Mouse (Mus musculus) CH12.LX (cell line): ENCODE data around the gene Cdc20b. TPM values are rescaled to one million over a fixed set of nuclear protein-coding genes. Genes with fewer than 3 reads are reported as not detected.
A peak's percentile ranks its signal among the peaks of the same experiment; 100 is the strongest.

ENCODE experiments used
- DNase-seq: peaks from one replicate; pipeline ENCODE4 v3.0.0-alpha.2; 2013; ENCODE audit errors: extremely low read depth
- H3K27ac ChIP-seq: 2 replicates; pipeline ENCODE4 v1.5.1; 2012; ENCODE audit warnings: low read depth, mild to moderate bottlenecking, control low read depth, moderate library complexity; ENCODE audit not compliant: insufficient read depth
- H3K27me3 ChIP-seq: replicated peaks from 2 replicates; pipeline ENCODE3; 2012; ENCODE audit warnings: inconsistent platforms
- H3K36me3 ChIP-seq, 2 experiments: replicated peaks in 1 of 2; 2 replicates each; pipeline versions ENCODE3 to v1.6.1; 2012; ENCODE audit warnings: inconsistent platforms in 1 of 2, low read length in 1 of 2, mild to moderate bottlenecking in 1 of 2, mixed read lengths in 1 of 2, moderate library complexity in 1 of 2; ENCODE audit not compliant: control insufficient read depth in 1 of 2, insufficient read depth in 1 of 2
- H3K4me1 ChIP-seq, 2 experiments: 2 replicates each; pipeline ENCODE4 v1.6.1; 2012; ENCODE audit warnings: inconsistent platforms in 1 of 2, moderate library complexity in 1 of 2; ENCODE audit not compliant: insufficient read depth in 2 of 2, control insufficient read depth in 1 of 2
- H3K4me2 ChIP-seq: 2 replicates; pipeline ENCODE4 v1.6.1; 2012; ENCODE audit warnings: low read depth, mild to moderate bottlenecking, control low read depth; ENCODE audit not compliant: poor library complexity, insufficient read depth, severe bottlenecking
- H3K4me3 ChIP-seq, 3 experiments: fragments of 150-350 bp in 1 of 3; sonication (generic) in 1 of 3; replicated peaks in 1 of 3; 2 replicates each; pipeline versions ENCODE3 to v1.5.1; 2011 to 2012; ENCODE audit warnings: low read depth in 2 of 3, low read length in 2 of 3, mild to moderate bottlenecking in 2 of 3, moderate library complexity in 2 of 3, control low read depth in 1 of 3, improper control_type of control experiment in 1 of 3, inconsistent platforms in 1 of 3, mixed read lengths in 1 of 3; ENCODE audit not compliant: poor library complexity in 1 of 3
- H3K79me2 ChIP-seq: replicated peaks from 2 replicates; pipeline ENCODE4 v1.6.1; 2012; ENCODE audit warnings: mild to moderate bottlenecking, moderate library complexity; ENCODE audit not compliant: control insufficient read depth, poor library complexity, insufficient read depth, severe bottlenecking; ENCODE audit errors: extremely low read depth
- H3K9ac ChIP-seq: 2 replicates; pipeline ENCODE4 v1.6.1; 2012; ENCODE audit warnings: low read depth, mild to moderate bottlenecking, control low read depth, moderate library complexity; ENCODE audit not compliant: insufficient read depth
- H3K9me3 ChIP-seq: replicated peaks from 2 replicates; pipeline ENCODE3; 2012; ENCODE audit warnings: low read length, inconsistent platforms, mixed read lengths
- BHLHE40 ChIP-seq: IDR thresholded peaks from 2 replicates; pipeline ENCODE4 v1.6.1; 2011; ENCODE audit warnings: mild to moderate bottlenecking, low read depth, low read length, improper control_type of control experiment
- CHD1 ChIP-seq: IDR thresholded peaks from 2 replicates; pipeline ENCODE4 v1.6.1; 2012; ENCODE audit warnings: low read depth, low read length, improper control_type of control experiment, inconsistent platforms
- ELF1 ChIP-seq: IDR thresholded peaks from 2 replicates; pipeline ENCODE4 v1.6.1; 2014; ENCODE audit warnings: low read depth, mild to moderate bottlenecking, inconsistent platforms, low read length, improper control_type of control experiment
- EP300 ChIP-seq: IDR thresholded peaks from 2 replicates; pipeline ENCODE4 v1.6.1; 2011; ENCODE audit warnings: low read length, improper control_type of control experiment
- HCFC1 ChIP-seq: IDR thresholded peaks from 2 replicates; pipeline ENCODE4 v1.6.1; 2012; ENCODE audit warnings: low read depth, mild to moderate bottlenecking, inconsistent platforms, low read length, improper control_type of control experiment
- JUN ChIP-seq: IDR thresholded peaks from 2 replicates; pipeline ENCODE4 v1.6.1; 2011; ENCODE audit warnings: low read depth, mild to moderate bottlenecking, low read length, improper control_type of control experiment, moderate library complexity; ENCODE audit not compliant: insufficient read depth
- KAT2A ChIP-seq: IDR thresholded peaks from 2 replicates; pipeline ENCODE4 v1.6.1; 2012; ENCODE audit warnings: low read length, improper control_type of control experiment, inconsistent platforms; ENCODE audit not compliant: insufficient replicate concordance
- MAFK ChIP-seq: IDR thresholded peaks from 2 replicates; pipeline ENCODE4 v1.6.1; 2011; ENCODE audit warnings: low read length, improper control_type of control experiment; ENCODE audit not compliant: insufficient replicate concordance
- MAX ChIP-seq: IDR thresholded peaks from 2 replicates; pipeline ENCODE4 v1.6.1; 2011; ENCODE audit warnings: low read length, improper control_type of control experiment
- MXI1 ChIP-seq: IDR thresholded peaks from 2 replicates; pipeline ENCODE4 v1.6.1; 2011; ENCODE audit warnings: mild to moderate bottlenecking, low read depth, low read length, improper control_type of control experiment
- MYC ChIP-seq: IDR thresholded peaks from 2 replicates; pipeline ENCODE4 v1.6.1; 2011; ENCODE audit warnings: low read depth, mild to moderate bottlenecking, improper control_type of control experiment, low read length
- NELFE ChIP-seq: IDR thresholded peaks from 2 replicates; pipeline ENCODE4 v1.6.1; 2011; ENCODE audit warnings: low read depth, low read length, improper control_type of control experiment
- PAX5 ChIP-seq: IDR thresholded peaks from 2 replicates; pipeline ENCODE4 v1.6.1; 2012; ENCODE audit warnings: low read length, inconsistent platforms, mixed read lengths
- POLR2A ChIP-seq: IDR thresholded peaks from 2 replicates; pipeline ENCODE4 v1.6.1; 2011; ENCODE audit warnings: low read depth, mild to moderate bottlenecking, improper control_type of control experiment, low read length
- RCOR1 ChIP-seq: conservative IDR thresholded peaks from 2 replicates; pipeline ENCODE4 v1.6.1; 2012; ENCODE audit warnings: low read depth, mild to moderate bottlenecking, inconsistent platforms, low read length, improper control_type of control experiment
- TBP ChIP-seq: conservative IDR thresholded peaks from 2 replicates; pipeline ENCODE4 v1.6.1; 2011; ENCODE audit warnings: low read depth, low read length, improper control_type of control experiment
- TCF12 ChIP-seq: IDR thresholded peaks from 2 replicates; pipeline ENCODE4 v1.6.1; 2014; ENCODE audit warnings: low read depth, mild to moderate bottlenecking, inconsistent platforms, low read length, improper control_type of control experiment
- UBTF ChIP-seq: IDR thresholded peaks from 2 replicates; pipeline ENCODE4 v1.6.1; 2012; ENCODE audit warnings: low read depth, mild to moderate bottlenecking, inconsistent platforms, low read length, improper control_type of control experiment, moderate library complexity
- USF1 ChIP-seq: IDR thresholded peaks from 2 replicates; pipeline ENCODE4 v1.6.1; 2014; ENCODE audit warnings: low read depth, mild to moderate bottlenecking, inconsistent platforms, low read length, improper control_type of control experiment
- USF2 ChIP-seq: conservative IDR thresholded peaks from 2 replicates; pipeline ENCODE4 v1.6.1; 2011; ENCODE audit warnings: low read depth, low read length, improper control_type of control experiment
- ZC3H11A ChIP-seq: IDR thresholded peaks from 2 replicates; pipeline ENCODE4 v1.6.1; 2012; ENCODE audit warnings: low read depth, mild to moderate bottlenecking, inconsistent platforms, low read length, improper control_type of control experiment
- ZKSCAN1 ChIP-seq: IDR thresholded peaks from 2 replicates; pipeline ENCODE4 v1.6.1; 2012; ENCODE audit warnings: low read depth, inconsistent platforms, low read length, improper control_type of control experiment, borderline replicate concordance
- dilution Hi-C: fragments of 300-500 bp; cut with MboI; formaldehyde crosslinking; loops from 2 replicates; pipeline ENCODE4 v1.14.3; 2020; ENCODE audit warnings: low sequenced_read_pairs; ENCODE audit not compliant: extremely low pct_unique_long_range_greater_than_20kb, extremely low pct_ligation_motif_present
- in situ Hi-C: fragments of 300-500 bp; cut with MboI; formaldehyde crosslinking; loops from 3 replicates; pipeline ENCODE4 v1.14.3; 2019; ENCODE audit warnings: low sequenced_read_pairs, low pct_ligation_motif_present, low pct_unique_long_range_greater_than_20kb, mixed read lengths
- polyA plus RNA-seq: library from polyadenylated mRNA; unstranded; fragments of >175 nt; gene quantifications from 2 replicates; pipeline ENCODE4 v1.2.1, GENCODE M21; 2012; ENCODE audit warnings: low read depth; ENCODE audit not compliant: insufficient read length
- total RNA-seq, 2 experiments: library from RNA; depleted of rRNA; stranded (reverse); fragments of 300-350 nt in 1 of 2; fragments of >200 nt in 1 of 2; gene quantifications; 2 replicates each; pipeline ENCODE4 v1.2.3; 2012 to 2014

The Cdc20b gene
- total and polyA plus RNA-seq, 3 experiments = not detected

DNA sequence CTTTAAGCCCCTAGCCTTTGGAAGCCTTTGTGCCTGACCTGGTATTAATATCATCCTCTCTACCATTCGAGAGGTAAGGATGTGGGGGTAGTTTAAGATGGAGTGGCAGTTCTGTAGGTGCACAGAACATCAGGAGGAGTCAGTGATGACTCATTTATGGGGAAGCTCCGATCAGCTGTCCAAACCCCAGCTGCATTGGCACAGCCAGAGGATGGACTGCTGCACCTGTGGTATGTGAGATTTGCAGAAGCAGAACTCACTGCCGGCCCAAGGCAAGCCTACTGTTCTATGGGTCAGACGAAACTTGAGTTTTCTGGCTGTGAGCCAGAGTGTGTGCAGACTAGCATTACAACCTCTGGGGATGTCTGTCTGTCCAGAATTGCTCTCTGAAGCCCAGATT is 38.5 kb upstream of the Cdc20b start (continued):
- no peak for TF ChIP-seq MAFK
- TF ChIP-seq MXI1 = no peak
- TF ChIP-seq, all 38 proteins: peak for 8

DNA sequence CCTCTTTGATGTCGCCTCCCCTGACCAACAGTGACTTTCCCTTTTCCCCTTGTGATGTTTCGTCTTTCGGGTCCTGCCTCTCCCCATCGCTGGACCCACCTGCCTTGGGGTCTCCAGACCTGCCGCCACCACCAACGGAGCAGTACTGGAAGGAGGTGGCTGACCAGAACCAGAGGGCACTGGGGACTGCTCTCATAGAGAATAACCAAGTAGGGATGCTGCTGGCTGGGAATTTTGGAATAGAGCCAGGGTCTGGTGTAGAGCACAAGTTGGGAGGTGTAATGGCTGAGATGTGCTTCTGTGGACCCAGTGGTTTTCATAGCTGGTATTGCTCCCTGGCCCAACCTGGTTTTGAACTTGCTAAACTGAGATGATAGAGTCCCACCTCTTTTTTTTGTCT is 37.5 kb upstream of the Cdc20b start:
- TF ChIP-seq HCFC1 (no peak), USF2 (no peak), MAX (no peak)
- TF ChIP-seq, all 38 proteins: peak for 0
- no peaks in the 10 kb centered on the region for H3K9me3 ChIP-seq
- no peak overlapping the region for H3K4me2 ChIP-seq
- no peaks in the 10 kb centered on the region for H3K36me3 ChIP-seq
- dilution Hi-C loops (no loop called here), in situ Hi-C loops (no loop called here)
- H3K27ac ChIP-seq = no peak overlapping the region
- peaks cover 0 to 45% of the 10 kb centered on the region in 2 experiments; a peak in 2 of 4 replicates for H3K4me1 ChIP-seq
- H3K4me3 ChIP-seq = no peak overlapping the region
- no peak for DNase-seq
- no peak overlapping the region for H3K9ac ChIP-seq
- H3K79me2 ChIP-seq = no peaks in the 10 kb centered on the region
- H3K27me3 ChIP-seq = peaks cover 55% of the 10 kb centered on the region

DNA sequence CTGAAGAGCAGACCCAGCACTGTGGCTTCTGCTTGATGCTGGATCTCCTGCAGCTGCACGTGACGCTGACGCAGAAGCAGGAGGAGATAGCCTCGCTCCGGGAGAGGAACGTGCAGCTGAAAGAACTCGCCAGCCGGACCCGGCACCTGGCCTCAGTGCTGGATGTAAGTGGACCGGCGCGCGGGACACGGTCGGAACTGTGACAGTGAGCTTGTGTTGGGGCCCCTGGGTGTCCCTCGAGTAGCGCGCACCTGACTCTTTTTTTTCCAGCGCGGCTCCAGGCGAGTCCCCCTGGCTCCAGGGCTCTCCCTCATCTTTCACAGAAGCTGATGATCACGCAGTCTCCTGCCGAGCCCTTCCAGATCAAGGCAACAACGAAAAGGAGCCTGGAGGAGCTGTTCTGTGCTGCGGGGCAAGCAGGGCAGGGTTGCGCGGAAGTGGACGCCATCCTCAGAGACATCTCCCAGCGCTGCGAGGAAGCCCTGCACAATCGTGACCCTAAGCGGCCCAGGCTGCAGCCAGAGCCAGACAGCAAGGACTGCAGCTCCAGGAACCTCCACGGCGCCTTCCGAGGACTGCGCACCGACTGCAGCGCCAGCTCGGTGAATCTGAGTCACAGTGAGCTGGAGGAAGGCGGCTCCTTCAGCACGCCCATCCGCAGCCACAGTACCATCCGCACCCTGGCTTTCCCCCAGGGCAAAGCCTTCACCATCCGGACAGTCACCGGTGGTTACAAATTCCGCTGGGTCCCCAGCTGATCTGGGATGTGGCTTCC is 36.3 kb upstream of the Cdc20b start:
- Histone ChIP-seq H3K4me2 (peak overlapping the region; percentile 55), H3K36me3 (no peaks in the 10 kb centered on the region), H3K4me1 (peaks cover 0 to 41% of the 10 kb centered on the region in 2 experiments; a peak in 2 of 4 replicates), H3K79me2 (no peaks in the 10 kb centered on the region), H3K27ac (no peak overlapping the region), H3K9ac (no peak overlapping the region), H3K4me3 (no peak overlapping the region), H3K27me3 (peaks cover 44% of the 10 kb centered on the region), H3K9me3 (no peaks in the 10 kb centered on the region)
- TF ChIP-seq RCOR1 (no peak), UBTF (no peak), KAT2A (no peak), BHLHE40 (peak; percentile 71), MYC (no peak)
- dilution Hi-C loops (no loop called here), in situ Hi-C loops (no loop called here)
- no peak for DNase-seq

DNA sequence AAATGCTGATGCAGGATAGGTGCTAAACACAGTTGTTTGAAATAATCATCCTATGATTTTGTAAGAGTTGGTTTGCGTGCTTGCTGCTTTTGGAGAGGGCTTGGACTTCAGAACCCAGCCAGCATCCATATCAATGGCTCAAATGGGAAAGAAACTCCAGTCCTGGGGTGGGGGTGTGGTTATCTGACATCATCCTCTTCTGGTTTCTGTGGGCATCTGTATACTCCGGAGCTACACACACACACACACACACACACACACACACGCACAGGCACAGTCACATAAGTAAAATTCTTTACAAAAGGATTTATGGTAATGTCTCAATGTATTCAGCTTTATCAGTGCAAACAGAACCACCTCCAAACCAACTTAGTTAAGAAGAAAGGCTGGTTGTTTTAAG is 34.8 kb upstream of the Cdc20b start:
- H3K79me2 ChIP-seq = no peaks in the 10 kb centered on the region
- no peaks in the 10 kb centered on the region for H3K9me3 ChIP-seq
- dilution Hi-C loops = no loop called here
- no peak for DNase-seq
- no peak overlapping the region for H3K9ac ChIP-seq
- no peak overlapping the region for H3K4me3 ChIP-seq
- H3K27ac ChIP-seq = no peak overlapping the region
- in situ Hi-C loops = no loop called here
- H3K36me3 ChIP-seq = no peaks in the 10 kb centered on the region
- no peak for TF ChIP-seq CHD1
- TF ChIP-seq PAX5 = no peak
- no peak for TF ChIP-seq ELF1
- no peak for TF ChIP-seq UBTF
- no peak for TF ChIP-seq MAFK
- TF ChIP-seq HCFC1 = no peak
- TF ChIP-seq USF1 = no peak
- TF ChIP-seq POLR2A = no peak
- TF ChIP-seq ZKSCAN1 = no peak
- no peak for TF ChIP-seq NELFE
- TF ChIP-seq TCF12 = no peak
- TF ChIP-seq JUN = no peak
- TF ChIP-seq TBP = no peak
- TF ChIP-seq ZC3H11A = no peak
- no peak for TF ChIP-seq EP300
- peaks cover 30% of the 10 kb centered on the region for H3K27me3 ChIP-seq
- H3K4me1 ChIP-seq = peaks cover 0 to 26% of the 10 kb centered on the region in 2 experiments; a peak in 2 of 4 replicates
- no peak overlapping the region for H3K4me2 ChIP-seq
